Mouse (Mus musculus) embryonic facial prominence, embryonic 10.5 days (tissue): ENCODE results near the gene Cdk17. TPM values are rescaled to one million over a fixed set of nuclear protein-coding genes. Genes with fewer than 3 reads are reported as not detected.

ENCODE experiments used
- DNase-seq: peaks from one replicate; pipeline ENCODE4 v3.0.0-alpha.2; 2017; ENCODE audit warnings: low spot score
- H3K27ac ChIP-seq: fragments of 300-500 bp; sonication (generic); replicated peaks from 2 replicates; pipeline ENCODE4 v1.5.1; 2016; ENCODE audit warnings: mild to moderate bottlenecking
- H3K27me3 ChIP-seq: fragments of 300-500 bp; sonication (generic); replicated peaks from 2 replicates; pipeline ENCODE4 v1.6.1; 2016; ENCODE audit warnings: low read depth, mild to moderate bottlenecking; ENCODE audit not compliant: poor library complexity, severe bottlenecking
- H3K36me3 ChIP-seq: fragments of 300-500 bp; sonication (generic); replicated peaks from 2 replicates; pipeline ENCODE4 v1.6.1; 2016; ENCODE audit warnings: mild to moderate bottlenecking, moderate library complexity
- H3K4me1 ChIP-seq: fragments of 300-500 bp; sonication (generic); 2 replicates; pipeline ENCODE4 v1.6.1; 2016
- H3K4me3 ChIP-seq: fragments of 300-500 bp; sonication (generic); 2 replicates; pipeline ENCODE4 v1.5.1; 2016; ENCODE audit warnings: mild to moderate bottlenecking, moderate library complexity
- H3K9me3 ChIP-seq: fragments of 300-500 bp; sonication (generic); 2 replicates; pipeline ENCODE4 v1.6.1; 2016; ENCODE audit warnings: mild to moderate bottlenecking
- WGBS: fragments of 180-500 bp; shearing (Covaris S2); methylation state at CpG from one replicate; pipeline ENCODE4 v1.1.7; 2016; 5-methylcytosine and 5-hydroxymethylcytosine counted together
- polyA plus RNA-seq: library from polyadenylated mRNA; unstranded; fragments of >200 nt; fragmentation: Nextera tagmentation; extraction: Ambion mirVana; gene quantifications from 2 replicates; pipeline ENCODE4 v1.2.1, GENCODE M21; 2016

Gene Cdk17
- polyA plus RNA-seq, 1 experiment from 2014 or later: 18.1 TPM

GRCm38 (mm10) chr10:93188440-93188999, 27.8 kb downstream of the Cdk17 start:
- no peaks in the 10 kb centered on the region for H3K9me3 ChIP-seq
- 72% methylated on average over 10 of the region's 10 CpGs for WGBS
- H3K27me3 ChIP-seq: no peaks in the 10 kb centered on the region
- H3K36me3 ChIP-seq: peaks cover 4% of the 10 kb centered on the region; the same call in 1 of the 2 replicates
- DNase-seq: no peak
- H3K4me3 ChIP-seq: no peak overlapping the region
- peaks cover 20% of the 10 kb centered on the region for H3K4me1 ChIP-seq
- H3K27ac ChIP-seq: no peak overlapping the region

DNA sequence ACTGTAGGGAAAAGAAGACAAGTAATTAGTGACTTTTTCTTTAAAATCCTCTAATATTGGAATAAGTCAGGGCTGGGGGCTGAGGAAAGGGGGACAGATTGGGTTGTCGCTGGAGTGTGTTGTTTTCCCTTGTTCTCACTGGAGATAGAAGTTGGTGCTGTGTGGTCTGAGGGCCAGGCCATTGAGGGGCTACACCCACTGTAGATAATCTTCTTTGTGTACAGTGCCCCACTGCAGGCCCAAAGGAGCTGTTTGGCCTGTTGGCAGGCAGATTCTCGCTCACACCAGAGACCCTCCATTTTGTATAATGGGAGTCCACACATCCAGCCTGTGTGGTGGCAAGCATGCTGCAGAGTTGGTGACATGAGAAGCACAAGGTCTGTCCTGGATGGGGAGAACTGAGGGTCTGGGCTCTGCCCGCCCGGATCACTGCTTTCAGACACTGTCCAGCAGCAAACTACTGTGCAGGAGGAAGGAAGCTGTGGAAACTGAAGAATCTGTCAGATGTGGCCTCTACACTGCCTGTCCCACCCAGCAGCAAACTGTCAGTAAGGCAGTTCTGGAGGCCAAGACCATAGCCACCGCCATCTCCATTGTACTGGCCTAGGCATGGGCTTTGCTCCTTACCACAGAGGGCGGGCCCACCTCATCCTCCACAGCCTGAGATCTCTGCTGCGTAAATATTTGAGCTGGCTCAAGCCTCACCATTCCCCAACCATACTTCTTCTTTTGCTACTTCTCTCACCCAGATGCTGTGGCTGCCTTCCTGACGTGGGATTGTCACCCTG, 30.0 kb downstream of the Cdk17 start:
- peaks cover 34% of the 10 kb centered on the region for H3K4me1 ChIP-seq
- H3K27ac ChIP-seq: no peak overlapping the region

GRCm38 (mm10) chr10:93197092-93197491, 36.4 kb downstream of the Cdk17 start:
- Histone ChIP-seq H3K4me3 (no peak overlapping the region), H3K36me3 (peaks cover 14% of the 10 kb centered on the region), H3K27ac (no peak overlapping the region), H3K27me3 (no peaks in the 10 kb centered on the region), H3K4me1 (peaks cover 17% of the 10 kb centered on the region), H3K9me3 (no peaks in the 10 kb centered on the region)
- no peak for DNase-seq
- 92% methylated on average over 6 of the region's 6 CpGs for WGBS

More for the DNA sequence above, 30.0 kb downstream of the Cdk17 start:
- Histone ChIP-seq H3K9me3 (no peaks in the 10 kb centered on the region), H3K4me3 (no peak overlapping the region), H3K27me3 (no peaks in the 10 kb centered on the region), H3K36me3 (peaks cover 4% of the 10 kb centered on the region; the same call in 1 of the 2 replicates)
- 79% methylated on average over 8 of the region's 8 CpGs for WGBS
- DNase-seq: no peak

DNA sequence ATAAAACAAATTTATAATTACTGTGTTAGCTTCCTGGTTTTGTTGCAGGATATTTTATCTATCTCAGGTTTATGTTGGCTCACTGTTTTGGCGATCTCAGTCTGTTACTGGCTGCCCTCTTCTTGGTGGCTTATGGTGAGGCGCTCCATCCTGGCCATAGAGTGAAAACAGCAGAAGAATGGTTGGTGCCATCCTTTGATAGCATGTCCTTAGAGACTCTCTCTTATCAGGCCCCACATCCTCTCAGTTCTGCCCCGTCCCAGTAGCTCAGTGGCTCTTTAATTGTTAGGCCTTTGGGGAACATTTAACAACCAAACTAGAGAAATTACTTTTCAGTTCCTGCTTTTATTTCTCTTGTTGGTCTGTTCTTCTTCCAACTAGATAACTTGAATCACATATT, 38.3 kb downstream of the Cdk17 start:
- 94% methylated on average over 3 of the region's 3 CpGs for WGBS
- H3K4me1 ChIP-seq: peaks cover 17% of the 10 kb centered on the region

GRCm38 (mm10) chr10:93201846-93202458, 41.3 kb downstream of the Cdk17 start:
- no peak overlapping the region for H3K4me3 ChIP-seq
- H3K9me3 ChIP-seq: no peaks in the 10 kb centered on the region
- H3K4me1 ChIP-seq: no peaks in the 10 kb centered on the region
- H3K27me3 ChIP-seq: no peaks in the 10 kb centered on the region
- peaks cover 14% of the 10 kb centered on the region for H3K36me3 ChIP-seq
- DNase-seq: no peak
- H3K27ac ChIP-seq: no peak overlapping the region
- 91% methylated on average over 6 of the region's 6 CpGs for WGBS

More for the DNA sequence above, 38.3 kb downstream of the Cdk17 start:
- DNase-seq: no peak
- Histone ChIP-seq H3K27me3 (no peaks in the 10 kb centered on the region), H3K4me3 (no peak overlapping the region), H3K27ac (no peak overlapping the region), H3K36me3 (peaks cover 14% of the 10 kb centered on the region), H3K9me3 (no peaks in the 10 kb centered on the region)

- 88% methylated on average over 4 of the region's 4 CpGs for whole genome bisulfite sequencing
These were observed 44.7 kb downstream of the Cdk17 start for GRCm38 (mm10) chr10:93205287-93205956.

DNA sequence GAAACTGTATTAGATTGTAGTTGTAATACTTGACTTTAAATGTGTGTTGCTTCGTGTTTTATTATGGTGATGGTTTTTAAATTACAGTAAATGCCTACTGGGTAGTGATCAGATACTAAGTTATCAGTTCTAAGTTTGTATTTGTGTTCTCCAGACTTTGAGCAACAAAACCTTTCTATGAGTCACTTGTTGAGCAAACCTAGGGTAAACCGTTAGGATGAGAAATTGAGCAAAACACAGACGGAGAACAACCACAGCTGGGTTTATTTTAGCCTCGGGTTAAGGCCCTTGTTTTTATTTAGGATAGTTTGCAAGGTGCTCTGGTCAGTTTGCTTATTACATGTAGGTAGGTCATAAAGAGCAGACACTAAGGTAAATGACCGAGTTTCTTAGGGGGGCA, 46.5 kb downstream of the Cdk17 start:
- peaks cover 14% of the 10 kb centered on the region for H3K36me3 ChIP-seq
- no peaks in the 10 kb centered on the region for H3K27me3 ChIP-seq
- H3K4me3 ChIP-seq: no peak overlapping the region
- 84% methylated on average over 5 of the region's 5 CpGs for WGBS
- H3K4me1 ChIP-seq: no peaks in the 10 kb centered on the region
- DNase-seq: no peak
- H3K27ac ChIP-seq: no peak overlapping the region
- no peaks in the 10 kb centered on the region for H3K9me3 ChIP-seq

More at GRCm38 (mm10) chr10:93205287-93205956, 44.7 kb downstream of the Cdk17 start:
- Histone ChIP-seq H3K4me1 (no peaks in the 10 kb centered on the region), H3K27ac (no peak overlapping the region), H3K4me3 (no peak overlapping the region), H3K36me3 (peaks cover 8% of the 10 kb centered on the region), H3K9me3 (no peaks in the 10 kb centered on the region), H3K27me3 (no peaks in the 10 kb centered on the region)
- DNase-seq: no peak

GRCm38 (mm10) chr10:93212699-93213098, 52.0 kb downstream of the Cdk17 start:
- 89% methylated on average over 2 of the region's 2 CpGs for WGBS
- DNase-seq: no peak
- peaks cover 61% of the 10 kb centered on the region for H3K36me3 ChIP-seq

GRCm38 (mm10) chr10:93213339-93213738, 52.7 kb downstream of the Cdk17 start:
- DNase-seq: no peak
- Histone ChIP-seq H3K27ac (no peak overlapping the region), H3K4me3 (no peak overlapping the region), H3K9me3 (peaks cover 4% of the 10 kb centered on the region; the same call in 1 of the 2 replicates), H3K4me1 (no peaks in the 10 kb centered on the region), H3K27me3 (no peaks in the 10 kb centered on the region), H3K36me3 (peaks cover 65% of the 10 kb centered on the region)
- WGBS: 84% methylated on average over 7 of the region's 7 CpGs

More at GRCm38 (mm10) chr10:93212699-93213098, 52.0 kb downstream of the Cdk17 start:
- Histone ChIP-seq H3K4me3 (no peak overlapping the region), H3K9me3 (peaks cover 4% of the 10 kb centered on the region; the same call in 1 of the 2 replicates), H3K27ac (no peak overlapping the region), H3K4me1 (no peaks in the 10 kb centered on the region), H3K27me3 (no peaks in the 10 kb centered on the region)

- no peak for DNase-seq
- H3K36me3 ChIP-seq: peaks cover 68% of the 10 kb centered on the region
- peaks cover 4% of the 10 kb centered on the region; the same call in 1 of the 2 replicates for H3K9me3 ChIP-seq
- H3K4me3 ChIP-seq: no peak overlapping the region
- 72% methylated on average over 4 of the region's 4 CpGs for WGBS
- H3K4me1 ChIP-seq: no peaks in the 10 kb centered on the region
- H3K27me3 ChIP-seq: no peaks in the 10 kb centered on the region
- H3K27ac ChIP-seq: no peak overlapping the region
These were observed 53.6 kb downstream of the Cdk17 start for GRCm38 (mm10) chr10:93214251-93214650.

DNA sequence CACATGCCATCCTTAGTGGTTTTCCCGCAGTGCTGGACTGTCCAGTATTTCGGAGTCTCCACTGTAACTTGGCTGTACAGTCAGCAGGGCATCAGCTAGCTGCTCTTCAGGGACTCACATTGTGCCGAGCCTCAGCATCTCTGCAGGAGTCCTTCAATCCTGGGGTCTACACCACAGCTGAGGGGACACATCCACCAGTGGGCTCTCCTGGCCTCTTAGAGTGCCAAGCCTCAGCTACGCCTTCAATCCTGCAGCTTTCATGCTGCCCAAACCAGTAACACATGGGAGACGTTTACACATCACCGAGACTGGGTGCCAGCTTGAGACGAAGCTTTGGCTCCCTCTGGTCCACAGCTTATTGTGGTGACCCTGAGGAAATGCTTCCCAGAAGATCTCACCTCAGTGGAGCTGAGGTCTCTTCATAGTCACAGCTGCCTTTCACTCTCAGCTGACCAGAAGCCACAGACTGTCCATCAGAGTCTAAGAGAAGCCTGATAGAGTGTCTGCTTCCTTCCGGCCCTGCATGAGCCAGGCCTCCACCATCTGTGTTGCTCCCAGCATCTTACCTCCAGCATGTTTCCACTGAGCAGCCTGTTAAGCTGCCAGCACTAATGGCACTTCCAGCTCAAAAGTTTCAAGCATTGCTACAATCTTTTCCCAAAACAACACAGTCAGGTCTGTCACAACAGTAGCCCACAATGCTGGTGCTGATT, 54.5 kb downstream of the Cdk17 start:
- H3K4me3 ChIP-seq: no peak overlapping the region
- H3K4me1 ChIP-seq: no peaks in the 10 kb centered on the region
- H3K9me3 ChIP-seq: peaks cover 4% of the 10 kb centered on the region; the same call in 1 of the 2 replicates
- H3K36me3 ChIP-seq: peaks cover 68% of the 10 kb centered on the region
- no peaks in the 10 kb centered on the region for H3K27me3 ChIP-seq
- DNase-seq: no peak
- WGBS: 90% methylated on average over 8 of the region's 8 CpGs
- H3K27ac ChIP-seq: no peak overlapping the region

DNA sequence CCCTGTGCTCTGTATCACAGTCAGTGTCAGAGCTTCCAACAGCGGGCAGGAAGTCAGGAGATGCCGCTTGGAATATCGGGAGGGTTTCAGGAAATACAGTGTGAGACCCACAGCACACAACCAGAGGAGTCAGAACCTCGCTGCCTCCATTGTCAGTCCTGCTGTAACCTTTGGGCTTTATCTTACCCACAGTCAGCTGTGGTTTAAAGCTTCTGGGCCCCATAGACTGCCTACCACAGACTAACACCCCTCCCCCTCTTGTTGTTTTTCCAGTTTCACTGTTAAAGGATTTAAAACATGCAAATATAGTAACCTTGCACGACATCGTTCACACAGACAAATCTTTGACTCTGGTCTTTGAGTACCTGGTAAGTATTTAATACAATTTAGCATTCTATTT, 65.1 kb downstream of the Cdk17 start:
- Histone ChIP-seq H3K9me3 (no peaks in the 10 kb centered on the region), H3K36me3 (peaks cover 43% of the 10 kb centered on the region), H3K27ac (no peak overlapping the region), H3K27me3 (no peaks in the 10 kb centered on the region), H3K4me1 (no peaks in the 10 kb centered on the region), H3K4me3 (no peak overlapping the region)
- WGBS: 83% methylated on average over 6 of the region's 6 CpGs
- no peak for DNase-seq
